Mouse (Mus musculus) liver, adult 2 months (tissue): ENCODE results near the gene Ctdspl. TPM values are rescaled to one million over a fixed set of nuclear protein-coding genes. Genes with fewer than 3 reads are reported as not detected.

Source experiments
- DNase-seq: peaks from one replicate; pipeline ENCODE4 v3.0.0-alpha.2; 2011; ENCODE audit warnings: low read depth, low spot score; ENCODE audit errors: extremely low read depth
- H3K27ac ChIP-seq: fragments of 200-500 bp; replicated peaks from 2 replicates; pipeline ENCODE4 v1.5.1; 2012; ENCODE audit warnings: low read depth, mild to moderate bottlenecking, control low read depth, inconsistent platforms, low read length; ENCODE audit not compliant: insufficient read depth
- H3K27me3 ChIP-seq: fragments of 200-500 bp; 2 replicates; pipeline ENCODE4 v1.6.1; 2012; ENCODE audit warnings: mild to moderate bottlenecking, moderate library complexity, low read length, inconsistent platforms; ENCODE audit not compliant: control insufficient read depth, insufficient read depth
- H3K36me3 ChIP-seq: fragments of 200-500 bp; 2 replicates; pipeline ENCODE4 v1.6.1; 2012; ENCODE audit warnings: low read length, inconsistent platforms; ENCODE audit not compliant: control insufficient read depth, insufficient read depth
- H3K4me1 ChIP-seq: fragments of 200-500 bp; 2 replicates; pipeline ENCODE4 v1.6.1; 2011; ENCODE audit warnings: low read length; ENCODE audit not compliant: control insufficient read depth, insufficient read depth
- H3K4me3 ChIP-seq: fragments of 200-500 bp; 2 replicates; pipeline ENCODE4 v1.5.1; 2011; ENCODE audit warnings: low read depth, mild to moderate bottlenecking, control low read depth, low read length, moderate library complexity; ENCODE audit not compliant: insufficient read depth
- H3K79me2 ChIP-seq: fragments of 200-500 bp; 2 replicates; pipeline ENCODE4 v1.6.1; 2012; ENCODE audit warnings: inconsistent platforms, mild to moderate bottlenecking, low read length, moderate library complexity; ENCODE audit not compliant: control insufficient read depth, insufficient read depth
- H3K9ac ChIP-seq: fragments of 200-500 bp; 2 replicates; pipeline ENCODE4 v1.6.1; 2012; ENCODE audit warnings: low read depth, mild to moderate bottlenecking, control low read depth, inconsistent platforms, low read length
- CTCF ChIP-seq: fragments of 200-500 bp; IDR thresholded peaks from 2 replicates; pipeline ENCODE4 v1.5.1; 2011; ENCODE audit warnings: low read depth, low read length, control low read depth
- POLR2A ChIP-seq: fragments of 200-500 bp; IDR thresholded peaks from 2 replicates; pipeline ENCODE4 v1.6.1; 2011; ENCODE audit warnings: low read length, control low read depth; ENCODE audit not compliant: insufficient read depth; ENCODE audit errors: extremely low read depth
- whole genome bisulfite sequencing: fragments of 180-500 bp; shearing (Covaris S2); methylation state at CpG from one replicate; pipeline ENCODE4 v1.1.7; 2018; 5-methylcytosine and 5-hydroxymethylcytosine counted together
- polyA plus RNA-seq: library from polyadenylated mRNA; depleted of rRNA; stranded (reverse); fragments of >200 nt; gene quantifications from 2 replicates; pipeline ENCODE4 v1.2.3, GENCODE M21; 2012
- total RNA-seq: library from RNA; depleted of rRNA; stranded (reverse); fragments of >200 nt; gene quantifications from 2 replicates; pipeline ENCODE4 v1.2.3, GENCODE M21; 2014

The Ctdspl gene
- total and polyA plus RNA-seq, 2 experiments, result 2.5 to 3.5 TPM

- H3K4me1 ChIP-seq, result no peaks in the 10 kb centered on the region
- peaks cover 3% of the 10 kb centered on the region; the same call in 1 of the 2 replicates for H3K79me2 ChIP-seq
- WGBS, result 96% methylated on average over 2 of the region's 2 CpGs
- DNase-seq, result no peak
- H3K36me3 ChIP-seq, result no peaks in the 10 kb centered on the region
- no peak overlapping the region for H3K27ac ChIP-seq
- no peak overlapping the region for H3K9ac ChIP-seq
- H3K4me3 ChIP-seq, result no peak overlapping the region
- TF ChIP-seq CTCF (no peak), POLR2A (no peak)
- no peaks in the 10 kb centered on the region for H3K27me3 ChIP-seq
Observed at GRCm38 (mm10) chr9:118950751-118951150, 24.5 kb downstream of the Ctdspl start.

- DNase-seq, result no peak
- TF ChIP-seq CTCF (no peak), POLR2A (no peak)
- no peaks in the 10 kb centered on the region for H3K27me3 ChIP-seq
- H3K36me3 ChIP-seq, result no peaks in the 10 kb centered on the region
- no peaks in the 10 kb centered on the region for H3K4me1 ChIP-seq
- no peak overlapping the region for H3K4me3 ChIP-seq
- no peak overlapping the region for H3K9ac ChIP-seq
- peaks cover 3% of the 10 kb centered on the region; the same call in 1 of the 2 replicates for H3K79me2 ChIP-seq
- 92% methylated on average over 7 of the region's 7 CpGs for WGBS
- H3K27ac ChIP-seq, result no peak overlapping the region
Observed at GRCm38 (mm10) chr9:118951381-118951780, 25.1 kb downstream of the Ctdspl start.

GRCm38 (mm10) chr9:118952180-118952579 lies 25.9 kb downstream of the Ctdspl start:
- no peak overlapping the region for H3K4me3 ChIP-seq
- H3K9ac ChIP-seq, result no peak overlapping the region
- H3K27me3 ChIP-seq, result no peaks in the 10 kb centered on the region
- no peak for TF ChIP-seq CTCF
- TF ChIP-seq POLR2A, result no peak
- H3K79me2 ChIP-seq, result peaks cover 3% of the 10 kb centered on the region; the same call in 1 of the 2 replicates
- no peak overlapping the region for H3K27ac ChIP-seq
- no peaks in the 10 kb centered on the region for H3K4me1 ChIP-seq
- H3K36me3 ChIP-seq, result no peaks in the 10 kb centered on the region
- peak; percentile 51 for DNase-seq
- 30% methylated on average over 16 of the region's 16 CpGs for WGBS

GRCm38 (mm10) chr9:118953465-118954194 lies 27.4 kb downstream of the Ctdspl start:
- 94% methylated on average over 16 of the region's 16 CpGs for WGBS
- Histone ChIP-seq H3K4me1 (no peaks in the 10 kb centered on the region), H3K36me3 (no peaks in the 10 kb centered on the region), H3K9ac (no peak overlapping the region), H3K79me2 (peaks cover 3% of the 10 kb centered on the region; the same call in 1 of the 2 replicates), H3K4me3 (no peak overlapping the region), H3K27me3 (no peaks in the 10 kb centered on the region), H3K27ac (no peak overlapping the region)
- DNase-seq, result no peak
- TF ChIP-seq CTCF, result no peak
- TF ChIP-seq POLR2A, result no peak

- no peak for DNase-seq
- WGBS, result 76% methylated on average over 7 of the region's 7 CpGs
- Histone ChIP-seq H3K27me3 (no peaks in the 10 kb centered on the region), H3K4me3 (no peak overlapping the region), H3K27ac (peak overlapping the region; percentile 62), H3K36me3 (no peaks in the 10 kb centered on the region), H3K4me1 (peaks cover 6% of the 10 kb centered on the region; the same call in 1 of the 2 replicates), H3K9ac (no peak overlapping the region), H3K79me2 (no peaks in the 10 kb centered on the region)
- TF ChIP-seq CTCF (no peak), POLR2A (no peak)
Observed at GRCm38 (mm10) chr9:118958802-118959201, 32.5 kb downstream of the Ctdspl start.

GRCm38 (mm10) chr9:118960415-118961091 lies 34.3 kb downstream of the Ctdspl start:
- H3K27me3 ChIP-seq, result no peaks in the 10 kb centered on the region
- no peak overlapping the region for H3K9ac ChIP-seq
- 25% methylated on average over 16 of the region's 16 CpGs for WGBS
- peaks cover 3% of the 10 kb centered on the region; the same call in 1 of the 2 replicates for H3K79me2 ChIP-seq
- H3K4me3 ChIP-seq, result no peak overlapping the region
- peaks cover 6% of the 10 kb centered on the region; the same call in 1 of the 2 replicates for H3K4me1 ChIP-seq
- DNase-seq, result peak; percentile 50
- no peaks in the 10 kb centered on the region for H3K36me3 ChIP-seq
- TF ChIP-seq CTCF (no peak), POLR2A (no peak)
- H3K27ac ChIP-seq, result peak overlapping the region; percentile 14; the same call in 1 of the 2 replicates
